Mouse (Mus musculus): ENCODE results near the gene Hoxa11.

Hoxa11 gene

DNA sequence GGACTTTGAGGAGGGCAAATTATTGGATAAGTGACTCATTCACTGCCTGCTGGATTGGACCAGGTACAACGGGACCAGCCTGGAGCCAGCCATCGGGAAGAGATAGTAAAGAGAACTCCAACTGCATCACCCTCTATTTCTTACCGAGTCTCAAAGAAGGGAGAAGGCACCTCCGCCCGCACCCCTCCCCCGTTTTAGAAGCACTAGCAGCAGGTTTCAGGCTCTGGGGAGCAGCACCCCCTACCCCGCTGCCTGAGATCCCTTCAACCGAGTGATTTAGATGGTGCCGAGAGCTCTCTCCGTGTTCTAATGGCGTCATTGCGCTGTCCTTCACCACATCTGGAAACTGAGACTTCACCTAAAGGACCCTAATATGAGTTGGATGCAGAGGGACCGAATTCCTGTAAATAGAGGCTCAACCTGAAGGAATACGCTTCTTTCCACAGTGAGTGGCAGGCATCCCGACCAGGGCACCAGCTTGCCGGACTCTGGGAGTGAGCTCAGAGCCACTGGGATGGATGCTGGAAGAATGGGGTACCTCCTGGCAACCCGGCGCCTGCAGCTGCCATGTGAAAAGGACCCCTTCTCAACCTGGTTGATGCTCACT lies 19.8 kb upstream of the Hoxa11 start:
- no peak for DNase-seq (ENCODE audit: low spot score in 2 of 2)

DNA sequence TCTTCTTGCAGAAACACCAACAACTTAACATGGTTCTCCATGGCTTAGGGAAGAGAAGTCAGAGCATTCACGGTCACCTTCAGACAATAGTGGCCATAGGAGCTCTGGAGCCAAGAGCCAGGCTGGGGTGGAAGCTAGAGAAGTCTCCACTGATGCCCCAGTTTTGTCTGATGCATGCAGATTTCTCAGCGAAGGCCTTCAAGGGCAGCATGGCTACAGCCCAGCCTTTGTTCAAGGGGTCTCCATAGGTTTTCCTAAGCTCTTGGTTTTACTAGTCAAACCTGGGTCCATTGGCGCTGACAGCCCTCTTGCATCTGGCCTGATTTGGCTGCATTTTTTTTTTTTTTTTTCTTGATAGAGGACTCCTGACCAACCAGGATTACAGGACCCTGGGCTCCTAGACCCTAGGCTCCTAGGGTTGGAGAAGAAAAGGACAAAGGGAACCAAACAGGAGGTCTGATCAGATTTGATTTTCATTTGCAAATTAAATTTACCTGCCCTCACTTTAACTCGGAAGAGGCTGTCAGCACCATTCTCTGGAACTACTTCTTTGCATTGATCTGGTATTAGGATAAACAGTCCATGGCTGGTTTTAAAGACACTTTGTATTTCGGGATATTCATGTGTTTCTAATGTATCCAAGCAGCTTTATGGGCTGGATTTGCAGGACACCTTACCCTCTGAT lies 18.6 kb upstream of the Hoxa11 start:
- DNase-seq (ENCODE audit: low spot score in 2 of 2) = no peak

GRCm38 (mm10) chr6:52263321-52263585 lies 17.6 kb upstream of the Hoxa11 start:
- DNase-seq (ENCODE audit: low spot score in 2 of 2) = no peak

DNA sequence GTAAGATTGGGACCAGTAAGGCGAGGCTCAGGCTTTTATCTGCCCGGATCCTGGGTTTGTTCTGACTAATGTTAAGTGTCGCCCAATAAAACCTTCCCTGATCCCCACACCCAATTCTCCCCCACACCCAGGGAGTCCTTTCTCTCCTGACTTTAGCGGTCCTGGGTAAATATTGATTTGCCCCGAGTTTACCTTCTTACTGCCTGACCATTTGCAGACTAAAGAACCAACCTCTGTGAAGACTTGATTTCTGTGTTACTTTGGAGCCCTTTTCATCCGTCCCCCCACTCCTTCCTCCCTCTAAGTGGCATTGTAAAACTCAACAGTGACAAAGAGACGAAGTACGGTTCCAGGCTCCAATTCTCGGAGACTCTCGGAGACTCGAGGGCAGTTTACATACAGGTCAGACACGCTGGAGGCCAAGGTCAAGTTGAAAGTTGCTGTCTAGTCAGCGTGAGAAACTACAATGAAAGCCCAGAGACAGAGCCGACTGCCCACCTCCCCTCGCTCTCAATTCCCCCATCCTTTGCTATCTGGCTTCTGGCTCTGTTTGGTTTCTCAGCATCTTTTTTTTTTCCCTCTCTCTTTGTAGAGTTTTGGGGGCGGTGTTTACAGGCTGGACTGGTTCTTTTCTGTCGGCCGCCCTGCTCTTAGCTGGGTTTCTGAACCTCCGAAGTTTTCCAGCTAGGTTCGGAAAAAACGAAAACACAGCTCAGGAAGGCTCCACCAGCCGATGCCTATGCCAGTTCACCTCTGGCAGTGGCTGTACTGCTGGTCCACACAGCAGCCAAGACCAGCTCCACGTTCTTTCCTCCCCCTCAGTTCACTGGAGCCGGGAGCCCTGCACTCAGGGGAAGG lies 17.1 kb upstream of the Hoxa11 start:
- no peak for DNase-seq (ENCODE audit: low spot score in 2 of 2)

DNA sequence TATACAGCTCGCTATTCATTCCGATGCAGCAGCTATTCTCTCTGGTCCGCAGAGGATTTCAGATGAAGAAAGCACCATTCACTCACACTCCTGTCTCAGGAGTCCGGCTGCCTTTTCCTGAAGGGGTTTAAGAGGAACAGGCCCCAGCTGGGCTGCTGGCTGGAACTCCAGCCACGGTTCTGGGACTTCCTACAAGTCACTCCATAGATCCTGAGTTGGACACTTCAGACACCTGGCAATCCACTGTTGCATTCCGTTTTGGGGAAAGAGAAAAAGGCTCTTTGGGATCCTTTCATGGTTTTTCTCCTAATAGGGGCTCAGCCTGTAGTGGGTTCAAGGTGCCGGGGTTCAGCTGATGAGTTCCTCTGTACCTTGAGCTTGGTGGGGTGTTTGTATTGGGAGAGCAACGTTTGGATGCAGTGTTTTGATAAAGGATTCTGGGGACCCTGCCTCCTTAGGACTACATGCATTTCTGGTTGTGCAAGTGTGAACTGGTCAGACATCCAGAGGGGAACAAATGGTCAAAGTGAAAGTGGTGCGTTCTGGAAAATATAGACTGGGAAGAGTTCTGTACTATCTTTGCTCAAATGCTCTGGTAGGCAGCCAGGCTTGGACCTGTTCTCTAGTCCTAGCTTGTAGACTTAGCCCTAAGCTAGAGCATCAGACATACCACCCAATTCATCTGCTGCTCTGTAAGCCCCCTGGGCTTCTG lies 16.3 kb upstream of the Hoxa11 start:
- DNase-seq (ENCODE audit: low spot score in 2 of 2) = no peak

GRCm38 (mm10) chr6:52260654-52261575 lies 15.3 kb upstream of the Hoxa11 start, which contains the start of gene Hoxa13:
Hoxa13 (minus strand) TSS chr6:52260880.
- DNase-seq (ENCODE audit: low spot score in 2 of 2) = no peak

DNA sequence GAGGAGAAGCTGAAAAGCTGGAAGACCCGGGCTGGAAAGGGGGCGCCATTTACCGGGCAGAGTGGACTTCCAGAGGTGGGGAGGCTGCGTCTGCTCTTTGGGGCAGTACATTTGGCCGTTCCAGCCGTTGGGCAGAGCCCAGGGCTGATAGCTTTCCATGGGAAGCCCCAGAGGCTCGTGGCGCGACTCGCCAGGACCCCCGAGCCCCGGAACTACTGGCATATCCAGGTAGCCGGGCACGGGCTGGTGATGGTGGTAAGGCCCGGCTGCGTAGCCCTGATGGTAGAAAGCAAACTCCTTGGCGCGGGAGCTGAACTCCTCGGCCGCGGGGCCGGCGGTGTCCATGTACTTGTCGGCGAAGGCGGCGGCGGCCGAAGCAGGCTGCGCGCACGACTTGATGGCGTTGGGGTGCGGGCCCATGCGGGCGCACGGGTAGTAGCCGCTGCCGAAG lies 14.2 kb upstream of the Hoxa11 start:
- no peak for DNase-seq (ENCODE audit: low spot score in 2 of 2)

- DNase-seq (ENCODE audit: low spot score in 2 of 2) = no peak
Observed at GRCm38 (mm10) chr6:52259081-52259790, 13.6 kb upstream of the Hoxa11 start.

DNA sequence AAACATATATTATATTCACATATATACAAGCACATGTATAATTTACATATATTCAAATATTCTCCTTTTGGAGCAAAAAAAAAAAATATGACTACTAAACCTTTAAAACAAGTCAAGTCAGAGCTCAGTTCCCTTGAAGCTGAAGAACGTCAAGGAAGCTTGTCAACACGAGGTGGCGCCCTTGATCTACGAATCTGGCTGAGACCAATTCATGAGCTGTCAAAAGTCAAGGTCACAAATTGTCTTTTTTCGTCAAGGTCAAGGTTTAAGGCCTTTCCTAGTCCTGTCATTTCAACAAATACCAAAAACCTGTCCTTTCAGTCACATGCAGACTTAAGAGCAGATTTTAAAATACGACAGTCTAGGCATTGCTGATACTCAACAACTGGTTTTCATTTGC lies 11.3 kb upstream of the Hoxa11 start:
- peak; percentile 64 to 66 for DNase-seq (ENCODE audit: low spot score in 2 of 2)

DNA sequence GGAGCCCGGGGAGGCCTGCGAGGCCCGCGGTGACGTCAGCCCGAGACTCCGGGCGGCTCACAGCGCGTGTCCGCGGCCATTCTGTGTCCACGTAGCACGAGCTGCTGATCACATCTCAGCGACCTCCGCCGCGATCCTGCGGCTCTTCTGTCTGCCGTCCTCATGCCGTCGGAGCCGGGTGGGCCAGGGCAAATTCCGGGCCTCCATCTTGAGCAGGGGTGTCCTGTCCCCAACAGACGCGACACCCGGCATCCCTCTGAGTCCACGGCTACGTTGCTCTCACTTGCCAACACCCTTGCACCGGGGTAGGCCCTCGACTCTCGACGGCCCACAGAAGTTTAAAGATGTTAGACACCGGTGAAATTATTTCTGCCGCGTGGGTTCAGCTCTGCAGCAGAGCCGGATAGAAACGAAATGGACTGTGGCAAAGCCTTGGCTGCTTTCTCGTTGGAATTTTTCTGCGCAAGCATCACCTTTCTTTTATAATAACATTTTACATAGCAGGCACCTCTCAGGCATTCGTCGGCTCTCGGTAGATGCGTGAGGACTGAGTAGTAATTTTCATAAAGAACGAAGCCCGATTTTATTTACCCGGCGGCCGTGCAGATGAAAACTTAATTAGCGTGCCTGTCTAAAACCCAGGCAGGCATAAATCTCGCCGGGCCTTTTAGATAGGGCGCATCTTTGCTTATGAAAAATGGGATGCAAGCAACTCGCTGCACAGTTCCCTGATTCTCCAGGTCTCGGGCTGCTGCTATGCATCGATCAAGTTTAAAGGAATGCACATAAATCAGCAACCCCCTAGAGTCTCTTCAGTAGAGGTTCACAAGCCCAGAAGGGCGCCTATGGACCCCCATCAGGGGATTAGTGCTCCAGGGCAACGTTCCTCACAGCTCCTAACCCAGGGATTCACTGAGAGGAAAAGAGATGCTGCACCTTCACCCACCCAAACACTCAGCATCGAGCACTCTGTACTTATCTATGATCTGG lies 8.2 kb upstream of the Hoxa11 start:
- no peak for DNase-seq (ENCODE audit: low spot score in 2 of 2)

DNA sequence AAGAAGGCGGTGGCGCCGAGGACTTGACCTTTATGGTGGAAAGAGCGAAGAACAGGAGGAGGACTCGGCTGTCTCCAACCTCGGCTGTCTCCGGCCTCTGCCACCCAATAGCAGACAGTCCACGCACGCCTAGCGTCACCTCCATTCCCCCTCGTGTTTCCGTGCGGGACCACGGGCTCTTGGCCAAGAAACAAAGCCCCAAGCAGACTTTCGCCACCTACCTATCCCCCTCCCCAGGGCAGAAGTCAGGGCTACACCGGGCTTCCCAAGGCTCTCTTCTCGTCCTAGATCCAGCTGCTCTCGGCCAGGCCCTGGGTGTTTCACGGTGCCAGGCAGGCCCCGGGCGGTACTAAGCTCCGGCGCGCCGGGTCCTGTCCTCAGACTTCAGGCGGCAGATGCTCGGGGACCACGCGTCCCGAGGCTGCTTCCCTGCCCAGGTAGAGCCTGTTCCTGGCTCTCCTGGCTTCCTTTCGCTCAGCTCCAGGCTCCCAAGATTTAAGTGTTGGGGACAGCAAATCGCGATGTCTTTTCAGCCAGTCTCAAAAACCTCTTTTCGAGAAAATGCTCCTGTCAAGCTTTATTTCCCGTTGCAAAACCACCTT lies 7.3 kb upstream of the Hoxa11 start:
- DNase-seq (ENCODE audit: low spot score in 2 of 2) = no peak

- no peak for DNase-seq (ENCODE audit: low spot score in 2 of 2)
Observed at GRCm38 (mm10) chr6:52252016-52252774, 6.6 kb upstream of the Hoxa11 start.

GRCm38 (mm10) chr6:52251177-52251879 lies 5.7 kb upstream of the Hoxa11 start:
- no peak for DNase-seq (ENCODE audit: low spot score in 2 of 2)

DNA sequence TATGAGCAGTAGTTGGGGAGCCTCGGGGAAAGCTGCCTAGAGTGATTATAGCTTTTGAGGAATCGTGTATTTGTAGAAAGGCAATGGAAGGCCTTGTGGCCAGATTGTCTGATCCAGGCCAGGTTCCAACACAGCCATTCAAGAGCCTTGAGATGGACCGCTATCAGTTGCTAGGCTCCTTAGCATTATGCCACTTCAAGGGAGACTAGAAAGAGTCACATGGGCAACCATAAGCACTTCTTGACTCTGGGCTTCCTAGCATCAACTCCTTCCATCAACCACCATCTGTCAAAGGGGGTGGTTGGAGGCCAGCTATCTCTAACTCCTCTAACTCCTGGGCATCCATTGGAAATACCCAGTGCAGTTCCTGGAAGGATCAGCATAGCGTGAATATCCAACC lies 4.2 kb upstream of the Hoxa11 start:
- no peak for DNase-seq (ENCODE audit: low spot score in 2 of 2)

- DNase-seq (ENCODE audit: low spot score in 2 of 2) = no peak
Observed at GRCm38 (mm10) chr6:52249415-52249738, 3.8 kb upstream of the Hoxa11 start.

GRCm38 (mm10) chr6:52248638-52249414 lies 3.2 kb upstream of the Hoxa11 start:
- DNase-seq (ENCODE audit: low spot score in 2 of 2) = no peak

All from spleen, postnatal 36 days (tissue).